Mouse (Mus musculus): ENCODE results near the gene Disc1.

GRCm38 (mm10) chr8:125257660-125258059 lies 203.7 kb downstream of the Disc1 start:
- TF ChIP-seq CTCF (IDR thresholded peaks at IDR 0.05; ENCODE audit: low read depth) (no peak), EP300 (IDR thresholded peaks at IDR 0.05; ENCODE audit: low read depth) (no peak)

Data from liver, postnatal 0 days (tissue).